Mouse (Mus musculus): ENCODE data around the gene AY074887.
A peak's percentile ranks its signal among the peaks of the same experiment; 100 is the strongest.
"Not testable (repeated sequence)": the region's sequence is repeated elsewhere in the genome, so short reads cannot be mapped to it uniquely, and the experiment has no call there.

The AY074887 gene

GRCm38 (mm10) chr9:54950575-54951321 is at the start of gene AY074887, which contains the start of gene Psma4:
Gene AY074887, minus strand, starts transcription at chr9:54950998.
Gene Psma4, plus strand, starts transcription at chr9:54950790.
- peak; percentile 91 for ATAC-seq (ENCODE audit: low TSS enrichment)

- no peak for ATAC-seq (ENCODE audit: low TSS enrichment)
Observed at GRCm38 (mm10) chr9:54995645-54996044, 44.8 kb upstream of the AY074887 start.

- ATAC-seq (ENCODE audit: low TSS enrichment), result no peak
Observed at GRCm38 (mm10) chr9:54994381-54994780, 43.6 kb upstream of the AY074887 start.

GRCm38 (mm10) chr9:54990362-54990761 is 39.6 kb upstream of the AY074887 start:
- no peak for ATAC-seq (ENCODE audit: low TSS enrichment)

- ATAC-seq (ENCODE audit: low TSS enrichment), result no peak
Observed at GRCm38 (mm10) chr9:54982401-54982800, 31.6 kb upstream of the AY074887 start.

GRCm38 (mm10) chr9:54981291-54982191 is 30.7 kb upstream of the AY074887 start:
- ATAC-seq (ENCODE audit: low TSS enrichment), result no peak; the same call in 1 of the 2 replicates

- 0 out of 2 replicates have a peak, but pooled peaks have one; percentile 20 for ATAC-seq (ENCODE audit: low TSS enrichment)
Observed at GRCm38 (mm10) chr9:54980674-54981073, 29.9 kb upstream of the AY074887 start, which contains the start of gene Chrna5. Gene Chrna5, plus strand, starts transcription at chr9:54980880.

GRCm38 (mm10) chr9:54969972-54970637 is 19.3 kb upstream of the AY074887 start:
- no peak for ATAC-seq (ENCODE audit: low TSS enrichment)

GRCm38 (mm10) chr9:54963669-54964068 is 12.9 kb upstream of the AY074887 start:
- ATAC-seq (ENCODE audit: low TSS enrichment), result no peak

GRCm38 (mm10) chr9:54961059-54961458 is 10.3 kb upstream of the AY074887 start:
- 0 out of 2 replicates have a peak, but pooled peaks have one; percentile 6 for ATAC-seq (ENCODE audit: low TSS enrichment)

GRCm38 (mm10) chr9:54950162-54950561 is 636 bp downstream of the AY074887 start:
- ATAC-seq (ENCODE audit: low TSS enrichment), result not testable (repeated sequence)

- no peak for ATAC-seq (ENCODE audit: low TSS enrichment)
Observed at GRCm38 (mm10) chr9:54949465-54949864, 1.3 kb downstream of the AY074887 start.

GRCm38 (mm10) chr9:54946256-54946655 is 4.5 kb downstream of the AY074887 start:
- peak; percentile 21; the same call in 1 of the 2 replicates for ATAC-seq (ENCODE audit: low TSS enrichment)

GRCm38 (mm10) chr9:54944467-54944866 is 6.3 kb downstream of the AY074887 start:
- ATAC-seq (ENCODE audit: low TSS enrichment), result no peak

GRCm38 (mm10) chr9:54942071-54942470 is 8.7 kb downstream of the AY074887 start:
- no peak for ATAC-seq (ENCODE audit: low TSS enrichment)

GRCm38 (mm10) chr9:54932379-54932778 is 18.4 kb downstream of the AY074887 start:
- no peak for ATAC-seq (ENCODE audit: low TSS enrichment)

GRCm38 (mm10) chr9:54931765-54932164 is 19.0 kb downstream of the AY074887 start:
- no peak for ATAC-seq (ENCODE audit: low TSS enrichment)

GRCm38 (mm10) chr9:54930741-54931140 is 20.1 kb downstream of the AY074887 start:
- no peak for ATAC-seq (ENCODE audit: low TSS enrichment)

- no peak for ATAC-seq (ENCODE audit: low TSS enrichment)
Observed at GRCm38 (mm10) chr9:54919946-54920345, 30.9 kb downstream of the AY074887 start.

GRCm38 (mm10) chr9:54918781-54919180 is 32.0 kb downstream of the AY074887 start:
- no peak for ATAC-seq (ENCODE audit: low TSS enrichment)

GRCm38 (mm10) chr9:54918191-54918590 is 32.6 kb downstream of the AY074887 start:
- ATAC-seq (ENCODE audit: low TSS enrichment), result no peak

Measured in frontal cortex, adult (tissue).